Mouse (Mus musculus) myocyte (in vitro differentiated cells): Measurements from ENCODE around the gene Asb6.

Experiments used
- CEBPB ChIP-seq: IDR thresholded peaks from 2 replicates; pipeline ENCODE4 v1.6.1; 2011; ENCODE audit warnings: mild to moderate bottlenecking, moderate library complexity; ENCODE audit not compliant: poor library complexity, insufficient read depth, severe bottlenecking
- E2F4 ChIP-seq: IDR thresholded peaks from one replicate; pipeline ENCODE4 v1.6.1; 2011; ENCODE audit warnings: mild to moderate bottlenecking, control low read depth, moderate library complexity; ENCODE audit not compliant: insufficient read depth
- MYOD1 ChIP-seq, 3 experiments: IDR thresholded peaks; one replicate each; pipeline ENCODE4 v1.6.1; 2011; ENCODE audit warnings: control low read depth in 2 of 3, low read depth in 2 of 3, mild to moderate bottlenecking in 2 of 3, moderate library complexity in 1 of 3; ENCODE audit not compliant: insufficient read length in 2 of 3, control insufficient read depth in 1 of 3
- POLR2A ChIP-seq: IDR thresholded peaks from one replicate; pipeline ENCODE4 v1.6.1; 2011; ENCODE audit warnings: low read depth, mild to moderate bottlenecking, control low read depth, moderate library complexity; ENCODE audit not compliant: insufficient read length
- POLR2AphosphoS2 ChIP-seq: IDR thresholded peaks from one replicate; pipeline ENCODE4 v1.6.1; 2011; ENCODE audit warnings: low read depth, control low read depth; ENCODE audit not compliant: insufficient read length
- USF1 ChIP-seq: IDR thresholded peaks from one replicate; pipeline ENCODE4 v1.6.1; 2011; ENCODE audit warnings: low read depth, mild to moderate bottlenecking, control low read depth, moderate library complexity

GRCm38 (mm10) chr2:30829315-30829714 lies 818 bp downstream of the Asb6 start:
- TF ChIP-seq CEBPB (no peak), MYOD1 (IDR thresholded peaks at IDR 0.05; ENCODE audit: control insufficient read depth in 1 of 3, insufficient read length in 2 of 3, low read depth in 2 of 3) (no peak), POLR2A (no peak), E2F4 (no peak), POLR2AphosphoS2 (no peak), USF1 (no peak)
